Mouse (Mus musculus): ENCODE measurements around the gene Coq3.

DNA sequence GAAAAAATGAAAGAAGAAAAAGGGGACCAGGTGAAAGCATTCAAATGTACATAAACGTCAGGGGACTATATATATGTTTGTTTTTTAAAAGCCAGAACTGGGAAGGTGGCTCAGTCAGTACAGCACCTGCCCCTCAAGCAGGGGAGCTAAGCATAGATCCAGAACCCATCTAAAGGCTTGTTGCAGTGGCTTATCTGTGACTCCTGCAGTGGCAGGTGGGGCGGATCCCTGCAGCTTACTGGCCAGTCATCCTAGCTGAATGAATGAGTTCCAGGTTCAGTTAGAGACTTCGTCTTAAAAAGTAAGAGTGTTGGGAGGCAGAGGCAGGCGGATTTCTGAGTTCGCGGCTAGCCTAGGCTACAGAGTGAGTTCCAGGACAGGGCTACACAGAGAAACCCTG lies 3.3 kb downstream of the Coq3 start:
- no peak for TF ChIP-seq CTCF (conservative IDR thresholded peaks at IDR 0.05; ENCODE audit: low read length)
- TF ChIP-seq POU5F1 (IDR thresholded peaks at IDR 0.05; ENCODE audit: borderline replicate concordance, low read length): no peak

Data from E14TG2a.4 (cell line).